Mouse (Mus musculus): ENCODE data around the gene Faap20.

Gene Faap20

DNA sequence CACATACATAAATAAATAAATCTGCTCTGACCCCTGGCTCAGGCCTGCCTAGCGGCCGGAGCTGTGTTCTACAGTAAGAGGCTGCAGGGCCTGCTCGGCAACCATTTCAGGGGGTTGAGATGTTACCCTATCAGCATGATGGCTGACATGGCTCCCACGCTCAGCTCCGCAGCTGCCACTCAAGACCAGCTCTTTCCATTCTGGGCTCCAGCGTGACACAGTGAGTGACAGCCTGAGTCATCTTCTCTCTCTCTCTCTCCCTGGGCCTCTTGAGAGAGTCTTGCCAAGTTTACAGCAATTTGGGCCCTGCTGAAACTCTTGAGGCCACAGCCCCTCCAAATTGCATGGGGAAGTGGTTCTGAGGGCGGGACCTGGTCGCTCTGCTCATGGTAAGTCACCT, 32.0 kb downstream of the Faap20 start:
- in situ Hi-C loops (cut with MboI; ENCODE audit: low sequenced_read_pairs) = no loop called here

- in situ Hi-C loops (cut with MboI; ENCODE audit: low sequenced_read_pairs) = no loop called here
These were observed 32.6 kb downstream of the Faap20 start for GRCm38 (mm10) chr4:155282231-155282630.

GRCm38 (mm10) chr4:155283001-155283503, 33.5 kb downstream of the Faap20 start:
- in situ Hi-C loops (cut with MboI; ENCODE audit: low sequenced_read_pairs) = no loop called here

GRCm38 (mm10) chr4:155283585-155283984, 34.0 kb downstream of the Faap20 start:
- in situ Hi-C loops (cut with MboI; ENCODE audit: low sequenced_read_pairs) = no loop called here

DNA sequence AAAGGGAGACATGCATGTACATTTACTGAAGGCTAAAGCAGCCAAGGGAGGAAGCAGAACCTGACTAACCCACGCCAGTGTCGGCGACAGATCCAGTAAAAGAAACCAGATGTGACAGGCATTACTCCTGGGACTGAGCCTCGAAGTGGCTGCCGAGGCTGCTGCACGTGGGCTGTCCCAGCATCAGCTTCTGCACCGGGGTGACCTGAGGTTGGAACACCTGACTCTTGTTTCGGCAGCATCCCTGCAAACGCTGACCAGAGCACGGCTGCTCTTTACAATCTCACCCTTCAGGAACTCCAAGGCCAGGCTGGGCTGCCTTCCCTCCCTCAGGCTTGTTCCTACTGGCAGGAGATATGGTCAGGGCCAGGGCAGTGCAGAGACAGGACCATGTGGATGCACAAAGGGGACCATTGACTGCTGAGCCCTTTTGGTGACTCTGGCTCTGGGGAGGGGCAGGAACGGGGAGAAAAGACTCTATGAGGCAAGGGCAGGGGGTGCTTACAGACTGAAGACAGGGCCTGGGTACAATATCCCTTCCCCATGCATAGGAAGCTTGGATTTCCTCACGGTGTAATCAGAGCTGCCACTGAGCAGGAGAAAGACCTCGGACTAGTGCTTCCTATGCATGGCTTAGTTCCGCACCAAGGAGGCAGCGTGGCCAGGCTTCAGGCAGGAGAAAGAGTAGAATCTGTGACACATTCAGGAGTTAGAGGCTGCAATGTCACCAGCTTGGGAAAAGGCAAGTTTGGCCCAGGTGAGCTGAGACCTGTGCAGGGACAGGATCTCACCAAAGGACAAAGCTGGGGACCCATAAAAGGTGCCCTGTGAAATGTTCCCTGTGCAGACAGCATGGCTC, 35.1 kb downstream of the Faap20 start:
- in situ Hi-C loops (cut with MboI; ENCODE audit: low sequenced_read_pairs) = no loop called here

- in situ Hi-C loops (cut with MboI; ENCODE audit: low sequenced_read_pairs) = no loop called here
These were observed 36.5 kb downstream of the Faap20 start for GRCm38 (mm10) chr4:155286090-155286489.

DNA sequence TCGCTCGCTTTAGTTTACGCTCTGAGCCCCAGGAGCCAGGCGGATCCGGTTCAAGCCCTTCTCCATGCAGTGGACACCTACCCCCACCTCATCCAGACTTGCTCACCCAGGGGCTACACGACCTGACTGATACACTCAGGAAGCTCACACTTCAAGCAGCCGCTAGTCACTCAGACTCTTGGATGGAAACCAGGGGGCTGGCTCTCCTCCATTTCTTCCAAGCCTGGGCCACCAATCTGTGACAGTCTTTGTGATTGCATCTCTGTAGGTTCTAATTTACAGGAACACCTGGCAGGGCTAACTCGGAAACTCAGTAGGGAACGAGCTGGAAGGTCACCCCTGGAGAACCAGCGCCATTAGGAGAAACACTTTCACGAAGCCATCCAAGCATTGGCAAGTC, 38.1 kb downstream of the Faap20 start:
- in situ Hi-C loops (cut with MboI; ENCODE audit: low sequenced_read_pairs) = no loop called here

DNA sequence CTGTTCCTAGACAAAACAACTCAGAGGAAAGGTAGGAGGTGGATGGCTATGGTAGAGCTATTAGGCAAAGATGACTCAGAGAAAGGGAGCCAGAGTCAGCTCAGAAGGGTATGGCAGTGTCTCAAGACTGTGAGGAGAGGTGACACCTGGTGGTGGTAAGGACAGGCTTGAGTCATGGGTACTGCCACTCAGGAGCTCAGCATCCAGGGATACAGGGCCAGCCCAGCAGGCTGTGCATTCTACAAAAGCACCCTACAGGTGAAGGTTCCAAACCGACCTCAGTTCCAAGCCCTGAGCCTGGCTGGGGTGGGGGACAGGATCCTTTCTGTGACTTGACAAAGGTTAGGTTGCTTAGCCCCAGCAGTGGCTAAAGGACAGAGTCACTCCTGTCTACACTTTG, 39.0 kb downstream of the Faap20 start:
- in situ Hi-C loops (cut with MboI; ENCODE audit: low sequenced_read_pairs) = no loop called here

DNA sequence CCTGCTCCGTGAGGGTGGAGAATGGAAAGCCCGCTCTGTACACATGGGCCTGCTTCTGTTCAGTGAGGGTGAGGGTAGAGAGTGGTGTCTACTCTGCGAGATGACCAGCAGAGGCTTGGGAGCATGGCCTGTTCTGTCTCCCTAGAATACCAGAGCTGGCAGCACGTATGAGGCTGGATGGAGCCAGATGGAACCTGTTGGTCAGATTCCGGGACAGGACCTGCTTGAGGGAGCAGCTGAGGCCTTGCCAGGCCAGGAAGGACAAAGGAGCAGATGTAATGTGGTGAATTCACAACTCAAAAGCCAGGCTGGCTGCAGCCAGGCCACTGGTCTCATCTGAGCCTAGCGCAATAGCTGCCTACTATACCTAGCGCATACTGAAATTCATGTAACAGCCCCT, 40.4 kb downstream of the Faap20 start:
- in situ Hi-C loops (cut with MboI; ENCODE audit: low sequenced_read_pairs) = no loop called here

DNA sequence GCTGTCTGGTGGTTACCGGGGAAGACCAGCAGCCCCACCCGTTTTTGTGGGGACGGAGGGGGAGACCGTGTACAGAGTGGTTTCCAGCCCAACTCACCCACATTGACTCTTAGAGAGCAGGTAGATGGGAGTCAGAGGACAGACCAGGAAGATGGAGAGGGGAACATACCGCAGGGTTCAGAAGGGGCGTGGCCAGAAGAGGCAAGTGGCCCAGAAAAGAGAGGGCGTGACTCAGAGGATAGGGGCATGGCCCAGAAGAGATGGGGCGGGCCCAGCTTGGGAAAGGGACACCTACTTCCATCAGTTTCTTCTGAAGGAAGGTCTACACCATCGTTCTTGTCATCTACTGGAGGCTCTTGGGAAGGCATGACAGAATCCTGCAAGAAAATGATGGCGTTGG, 43.3 kb downstream of the Faap20 start:
- in situ Hi-C loops (cut with MboI; ENCODE audit: low sequenced_read_pairs) = no loop called here

- in situ Hi-C loops (cut with MboI; ENCODE audit: low sequenced_read_pairs) = no loop called here
These were observed 44.8 kb downstream of the Faap20 start for GRCm38 (mm10) chr4:155294381-155294780.

DNA sequence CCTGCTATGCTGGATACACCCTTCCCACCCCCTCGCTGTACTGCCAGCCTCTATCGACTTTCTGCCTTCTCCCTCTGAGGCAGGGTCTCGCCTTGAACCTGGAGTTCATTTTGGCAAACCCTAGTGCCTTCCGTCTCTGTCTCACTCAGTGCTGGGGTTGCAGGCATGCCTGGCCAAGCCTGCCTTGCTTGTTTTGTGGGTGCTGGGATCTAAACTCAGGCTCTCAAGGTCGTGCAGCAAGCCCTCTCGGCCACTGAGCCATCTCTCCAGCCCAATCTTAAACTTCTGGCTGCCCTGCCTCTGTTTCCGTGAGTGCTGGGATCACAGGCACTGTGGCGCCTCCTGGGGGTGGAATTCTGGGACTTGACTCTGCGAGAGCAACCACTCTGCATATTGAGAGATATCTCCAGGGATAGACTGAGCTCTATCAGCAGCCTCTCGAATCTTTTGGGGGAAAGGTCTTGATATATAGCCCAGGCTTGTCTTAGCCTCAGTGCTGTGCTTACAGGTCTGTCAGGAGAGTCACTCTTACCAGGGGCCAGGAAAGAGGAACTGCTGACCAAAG, 45.5 kb downstream of the Faap20 start:
- in situ Hi-C loops (cut with MboI; ENCODE audit: low sequenced_read_pairs) = no loop called here

- in situ Hi-C loops (cut with MboI; ENCODE audit: low sequenced_read_pairs) = no loop called here
These were observed 46.4 kb downstream of the Faap20 start for GRCm38 (mm10) chr4:155295996-155296395.

GRCm38 (mm10) chr4:155297057-155297456, 47.5 kb downstream of the Faap20 start:
- in situ Hi-C loops (cut with MboI; ENCODE audit: low sequenced_read_pairs) = no loop called here

GRCm38 (mm10) chr4:155298826-155299225, 49.2 kb downstream of the Faap20 start:
- in situ Hi-C loops (cut with MboI; ENCODE audit: low sequenced_read_pairs) = no loop called here

DNA sequence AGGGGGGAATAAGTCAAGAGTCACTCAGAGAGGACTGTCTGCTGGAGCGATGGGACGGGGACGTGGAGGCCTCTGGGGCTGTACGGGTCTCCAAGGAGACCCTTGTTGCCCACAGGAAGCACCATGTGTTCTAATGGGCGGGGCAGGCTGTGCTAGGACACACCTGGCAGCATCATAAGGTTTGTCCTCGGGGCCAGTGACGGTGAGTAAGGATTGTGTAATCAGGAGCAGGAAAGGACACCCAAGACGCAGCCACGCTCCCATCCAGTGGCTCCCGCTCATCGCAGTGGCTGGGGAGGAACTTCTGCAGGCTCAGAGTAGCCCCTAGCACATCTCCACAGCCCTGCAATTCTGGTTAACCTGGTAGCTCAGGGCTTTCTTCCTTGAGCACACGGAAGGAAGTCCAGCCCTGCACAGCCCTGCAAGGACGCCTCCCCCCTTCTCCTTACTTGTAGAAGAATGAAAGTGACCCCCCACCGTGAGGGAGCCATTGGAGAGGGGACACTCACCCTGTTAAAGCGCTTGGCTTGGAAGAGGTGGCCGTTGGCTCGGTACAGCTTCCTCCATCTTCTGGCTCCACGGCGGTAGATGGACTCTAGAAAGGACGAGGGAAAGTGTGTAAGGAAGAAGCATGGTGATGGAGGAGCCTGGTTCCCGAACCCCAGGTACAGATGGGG, 51.0 kb downstream of the Faap20 start:
- in situ Hi-C loops (cut with MboI; ENCODE audit: low sequenced_read_pairs) = no loop called here

DNA sequence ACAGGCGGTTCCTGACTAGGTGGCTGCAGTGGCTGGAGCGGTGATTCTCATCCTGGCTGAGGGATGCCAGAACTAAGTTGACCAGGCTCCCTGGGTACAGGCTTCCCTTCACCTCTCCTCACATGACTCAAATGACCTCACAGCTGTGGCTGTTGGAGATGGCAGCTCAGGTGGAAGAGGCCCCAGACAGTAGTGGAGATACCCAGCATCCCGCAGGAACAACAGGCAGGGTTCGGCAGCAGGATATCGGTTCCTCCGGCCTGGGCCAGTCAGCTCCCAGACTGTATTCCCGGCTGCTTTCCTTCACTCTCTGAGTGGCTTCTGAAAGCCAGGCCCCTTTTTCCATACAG, 51.5 kb downstream of the Faap20 start:
- in situ Hi-C loops (cut with MboI; ENCODE audit: low sequenced_read_pairs) = no loop called here

- in situ Hi-C loops (cut with MboI; ENCODE audit: low sequenced_read_pairs) = no loop called here
These were observed 52.4 kb downstream of the Faap20 start for GRCm38 (mm10) chr4:155301965-155302364.

GRCm38 (mm10) chr4:155304508-155305096, 55.0 kb downstream of the Faap20 start:
- in situ Hi-C loops (cut with MboI; ENCODE audit: low sequenced_read_pairs) = no loop called here

- in situ Hi-C loops (cut with MboI; ENCODE audit: low sequenced_read_pairs) = no loop called here
These were observed 56.0 kb downstream of the Faap20 start for GRCm38 (mm10) chr4:155305531-155306031.

All from CH12F3 (cell line).